Mouse (Mus musculus) megakaryocyte, embryonic 14.5 days (primary cell): ENCODE results near the gene Map1lc3b.

ENCODE experiments used
- FLI1 ChIP-seq: IDR thresholded peaks from 2 replicates; pipeline ENCODE4 v1.6.1; 2012; ENCODE audit warnings: low read length, inconsistent platforms, mixed read lengths
- GATA1 ChIP-seq: IDR thresholded peaks from 3 replicates; pipeline ENCODE4 v1.6.1; 2012; ENCODE audit warnings: mixed read lengths, low read length, inconsistent platforms, borderline replicate concordance

DNA sequence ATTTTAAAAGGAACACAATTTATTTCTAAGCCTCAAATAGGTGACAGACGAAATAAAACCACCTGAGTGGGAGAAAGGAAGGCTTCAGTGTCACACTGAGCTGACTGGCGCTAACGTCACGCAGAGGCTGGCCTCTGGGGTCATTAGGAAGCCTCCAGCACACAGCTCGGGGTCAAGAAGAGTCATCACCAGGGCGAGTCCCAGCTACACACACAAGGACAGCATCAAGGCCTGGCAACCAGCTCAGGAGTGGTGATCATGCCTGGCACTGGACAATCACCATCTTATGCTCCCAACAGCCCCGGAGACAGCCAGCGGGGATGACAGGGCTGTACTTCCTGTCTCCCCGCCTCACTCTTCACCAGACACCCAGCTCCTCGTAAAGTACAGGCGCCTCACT lies 32.4 kb upstream of the Map1lc3b start:
- TF ChIP-seq GATA1 (no peak), FLI1 (no peak)
